Mouse (Mus musculus): ENCODE measurements around the gene Snap47.

Gene Snap47

DNA sequence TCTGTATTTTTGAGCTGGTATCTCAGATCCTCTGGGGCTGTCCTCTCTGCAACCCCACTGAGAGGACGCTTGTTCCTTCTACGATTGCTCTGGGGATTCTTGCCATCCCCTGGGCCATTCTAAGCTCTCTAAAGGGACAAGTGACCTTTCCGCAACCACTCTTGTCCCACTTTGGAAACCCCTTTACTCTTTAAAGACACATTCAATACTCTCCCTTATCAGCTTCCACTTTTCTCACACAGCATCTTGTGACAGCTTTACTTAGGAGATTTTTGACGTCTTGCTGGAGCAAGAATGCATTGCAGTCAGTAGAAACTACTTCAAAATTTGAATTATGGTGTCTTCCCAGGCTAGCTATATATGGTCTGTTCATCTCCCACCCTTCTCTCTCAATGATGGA is at the start of gene Snap47:
Gene Snap47 (minus strand): TSS at position 101 of the 400 bp plus-strand sequence.
- DNase-seq (ENCODE audit: low spot score in 2 of 2): no peak

DNA sequence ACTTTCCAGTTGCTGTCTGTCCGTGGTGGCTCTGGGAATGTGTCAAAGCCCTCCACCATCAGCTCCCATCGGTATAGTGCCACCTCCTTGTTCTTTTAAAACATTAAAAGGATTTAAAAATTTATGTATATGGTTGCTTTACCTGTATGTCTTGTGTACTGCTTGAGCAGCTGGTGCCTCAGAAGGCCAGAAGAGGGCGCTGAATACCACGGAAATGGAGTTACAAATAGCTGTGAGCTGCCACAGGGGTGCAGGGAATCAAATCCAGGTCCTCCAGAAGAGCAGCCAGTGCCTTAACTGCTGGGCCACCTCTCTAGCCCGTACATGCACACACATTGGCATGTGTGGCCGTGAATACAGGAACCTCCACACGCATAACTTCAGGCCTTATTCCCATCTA is 46.8 kb upstream of the Snap47 start:
- no peak for DNase-seq (ENCODE audit: low spot score in 2 of 2)

DNA sequence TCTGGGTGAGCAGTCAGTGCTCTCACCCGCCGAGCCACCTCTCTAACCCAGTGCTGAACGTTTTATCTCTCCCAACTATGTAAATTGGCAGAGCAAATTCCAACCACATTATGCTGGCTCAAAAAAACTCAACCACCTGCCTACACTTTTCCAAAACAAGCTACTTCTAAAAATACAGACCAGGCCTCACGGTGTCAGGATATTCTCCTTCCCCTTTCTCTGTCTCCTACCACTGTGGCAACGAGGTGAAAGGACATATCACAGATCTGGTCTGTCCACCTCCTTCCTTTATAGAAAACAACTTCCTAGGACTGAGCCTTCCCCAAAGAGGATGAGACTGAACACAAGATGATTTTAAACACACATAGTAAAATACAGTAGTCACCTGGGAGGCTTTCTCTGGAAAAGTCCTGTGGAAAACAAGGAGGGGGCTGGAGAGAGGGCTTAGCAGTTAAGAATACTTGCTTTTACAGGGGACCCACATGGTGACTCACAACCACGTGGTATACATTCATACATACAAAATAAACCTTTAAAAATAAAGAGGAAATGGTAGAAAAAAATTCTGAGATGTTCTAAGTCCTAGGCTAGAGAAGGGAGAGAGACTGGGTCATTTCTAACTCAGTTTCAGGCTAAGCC is 45.8 kb upstream of the Snap47 start:
- no peak for DNase-seq (ENCODE audit: low spot score in 2 of 2)

GRCm38 (mm10) chr11:59486222-59486621 is 35.2 kb upstream of the Snap47 start:
- DNase-seq (ENCODE audit: low spot score in 2 of 2): no peak

DNA sequence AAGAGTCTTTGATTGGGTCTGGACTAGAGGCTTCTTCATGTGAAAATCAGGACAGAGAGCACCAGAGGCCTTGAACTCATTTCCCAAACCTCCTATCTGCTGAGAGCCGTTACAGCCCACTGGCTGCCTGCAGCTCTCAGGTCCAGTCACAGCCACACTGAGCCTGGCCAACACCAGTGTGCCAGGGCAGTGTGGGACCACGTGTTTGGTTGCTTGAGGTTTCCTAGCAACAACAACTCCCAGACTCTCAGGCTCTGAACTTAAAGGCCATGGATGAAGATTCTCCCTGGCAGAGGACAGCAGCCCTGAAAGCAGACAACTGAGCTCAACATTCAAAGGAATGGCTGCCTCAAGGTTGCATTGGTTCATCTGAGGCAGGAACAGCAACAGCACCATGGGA is 34.7 kb upstream of the Snap47 start:
- no peak for DNase-seq (ENCODE audit: low spot score in 2 of 2)

DNA sequence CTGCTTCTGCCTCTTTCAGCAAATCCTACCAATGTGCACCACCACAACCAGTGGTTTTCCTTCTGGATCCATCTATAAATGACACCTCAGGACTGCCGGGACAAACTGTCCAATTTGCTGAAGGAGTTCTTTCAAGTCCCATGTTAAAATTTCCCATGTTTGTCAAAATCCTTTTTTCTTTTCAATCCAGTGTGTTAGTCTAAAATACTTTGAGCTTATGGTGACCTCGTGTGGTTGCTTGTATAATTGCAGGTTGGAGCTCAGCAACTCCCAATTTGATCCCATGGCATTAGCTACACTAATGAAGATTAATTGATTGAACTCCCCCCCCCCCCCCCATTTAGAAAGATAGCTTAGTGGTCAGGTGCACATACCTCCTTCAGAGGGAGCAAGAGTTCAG is 32.2 kb upstream of the Snap47 start:
- peak in 1 of 2 experiments; percentile 23 for DNase-seq (ENCODE audit: low spot score in 2 of 2)

- no peak for DNase-seq (ENCODE audit: low spot score in 2 of 2)
Observed at GRCm38 (mm10) chr11:59477240-59477639, 26.3 kb upstream of the Snap47 start.

- peak; percentile 83 to 89 for DNase-seq (ENCODE audit: low spot score in 2 of 2)
Observed at GRCm38 (mm10) chr11:59472326-59472677, 21.3 kb upstream of the Snap47 start, which contains the start of gene Zfp867. Zfp867 (minus strand) TSS chr11:59472474.

DNA sequence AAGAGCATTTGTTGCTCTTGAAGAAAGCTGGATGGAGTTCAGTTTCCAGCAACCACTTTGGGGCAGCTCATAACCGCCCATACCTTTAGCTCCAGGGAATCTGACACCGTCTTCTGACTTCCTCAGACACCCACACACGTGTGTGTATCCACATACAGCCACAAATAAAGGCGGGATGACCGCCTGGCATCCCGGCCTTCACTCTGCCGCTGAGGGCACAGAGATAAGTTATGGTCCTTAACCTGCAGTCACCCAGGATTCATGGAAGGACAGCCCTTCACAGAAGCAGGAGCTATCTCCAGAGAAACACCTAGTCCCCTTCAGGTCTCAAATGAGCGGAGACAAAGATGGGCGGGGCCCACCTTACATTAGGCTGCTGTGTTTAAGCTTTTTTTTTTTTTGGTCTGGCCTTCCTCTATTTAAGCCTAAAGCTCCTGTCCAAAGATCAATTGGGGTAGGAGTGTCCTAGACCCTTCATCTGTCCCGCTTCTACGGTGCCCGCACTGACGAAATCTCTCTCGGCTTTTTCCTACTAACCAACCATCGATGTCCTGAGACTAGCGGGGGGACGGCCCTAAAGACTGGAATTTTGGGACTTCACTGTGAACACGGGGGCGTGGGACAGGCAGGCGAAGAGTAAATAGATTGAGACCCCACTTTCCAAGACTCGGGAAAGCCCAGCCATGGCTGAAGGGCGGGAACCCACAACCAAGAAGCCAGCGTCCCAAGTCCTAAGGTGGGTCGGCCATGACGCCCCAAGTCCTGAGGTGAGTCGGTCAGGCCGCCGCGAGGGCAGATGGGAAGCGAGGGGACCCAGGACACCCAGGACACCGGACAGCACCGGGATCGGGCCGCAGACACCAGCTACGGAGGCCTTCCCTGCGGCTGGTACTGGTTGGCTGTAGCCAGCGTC is 20.7 kb upstream of the Snap47 start:
- no peak for DNase-seq (ENCODE audit: low spot score in 2 of 2)

GRCm38 (mm10) chr11:59460459-59460858 is 9.5 kb upstream of the Snap47 start:
- DNase-seq (ENCODE audit: low spot score in 2 of 2): no peak

DNA sequence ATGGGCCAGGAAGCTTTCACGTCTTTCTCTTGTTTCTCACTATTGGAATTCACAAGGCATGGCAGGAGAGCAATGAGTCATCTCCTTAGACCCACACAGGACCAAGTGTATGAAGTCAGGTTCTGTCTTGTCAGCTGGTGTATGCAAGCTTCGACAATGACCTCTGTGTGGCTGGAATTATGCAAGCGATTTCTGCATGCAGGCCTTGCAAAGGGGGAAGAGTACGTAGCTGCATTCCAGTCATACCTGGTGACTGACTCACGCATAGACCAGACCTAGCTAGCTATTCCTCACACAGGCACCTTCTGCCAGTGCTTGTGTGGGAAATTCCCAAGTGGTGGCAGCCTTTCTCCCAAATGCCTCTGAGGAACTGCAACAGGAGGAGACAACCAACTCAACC is 8.0 kb upstream of the Snap47 start:
- DNase-seq (ENCODE audit: low spot score in 2 of 2): no peak

DNA sequence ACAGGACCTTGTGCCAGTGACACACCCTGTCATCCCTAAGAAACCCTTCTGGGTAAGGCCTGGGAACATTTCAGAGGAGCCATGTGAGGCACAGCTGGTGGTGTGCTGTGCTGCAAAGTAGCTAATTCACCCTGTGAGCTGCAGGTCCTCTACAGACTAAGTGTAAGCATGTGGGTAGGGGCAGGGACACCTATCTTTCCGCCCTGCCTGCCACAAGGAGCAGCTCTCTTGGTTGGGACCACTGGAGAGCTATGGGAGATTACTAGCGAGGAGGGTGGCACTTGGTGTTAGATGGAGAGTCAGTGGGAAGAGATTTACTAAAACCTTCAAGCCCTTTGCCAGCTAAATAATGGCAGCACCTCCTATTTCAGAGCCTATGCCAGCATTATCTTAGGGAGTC is 5.9 kb upstream of the Snap47 start:
- DNase-seq (ENCODE audit: low spot score in 2 of 2): no peak

DNA sequence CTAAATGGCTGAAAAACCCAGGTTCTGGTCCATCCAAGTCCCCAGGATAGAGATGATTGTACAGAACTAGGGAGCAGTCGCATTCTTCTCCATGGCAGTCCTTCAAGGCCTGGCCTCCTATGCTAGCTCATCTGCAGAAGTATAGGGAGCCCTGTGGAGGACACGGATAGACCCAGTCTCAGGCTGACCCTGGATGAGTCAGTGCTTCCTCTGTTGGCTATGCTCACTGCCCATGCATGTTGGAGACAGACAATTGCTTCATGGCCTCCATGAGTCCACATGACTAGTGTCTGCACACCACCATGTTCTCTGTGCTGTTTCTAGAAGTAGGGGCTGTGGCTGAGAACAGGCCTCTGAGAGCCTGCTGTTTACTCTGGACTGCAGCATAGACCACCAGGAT is 5.4 kb upstream of the Snap47 start:
- DNase-seq (ENCODE audit: low spot score in 2 of 2): no peak

GRCm38 (mm10) chr11:59450230-59450771 is 685 bp downstream of the Snap47 start:
- DNase-seq (ENCODE audit: low spot score in 2 of 2): no peak

GRCm38 (mm10) chr11:59449741-59450229 is 1.2 kb downstream of the Snap47 start, which contains the start of gene Jmjd4:
Jmjd4 (plus strand) TSS chr11:59450045.
- peak; percentile 76 to 88 for DNase-seq (ENCODE audit: low spot score in 2 of 2)

DNA sequence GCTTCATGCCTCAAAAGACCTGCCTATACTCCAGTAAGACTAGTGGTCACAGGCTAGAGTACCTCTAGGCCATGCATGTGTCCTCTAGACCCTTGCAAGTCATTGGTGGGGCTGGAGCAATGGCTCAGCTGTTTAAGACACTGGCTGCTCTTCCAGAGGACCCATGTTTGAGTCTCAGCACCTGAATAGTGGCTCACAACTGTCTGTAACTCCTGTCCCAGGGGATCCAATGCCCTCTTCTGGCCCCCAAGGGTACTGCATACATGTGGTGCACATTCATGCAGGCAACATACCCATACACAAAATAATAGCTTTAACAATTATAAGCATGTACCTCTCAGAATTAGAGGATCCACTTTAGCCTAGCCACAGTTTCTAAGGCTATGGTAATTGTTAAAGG is 7.9 kb downstream of the Snap47 start:
- no peak for DNase-seq (ENCODE audit: low spot score in 2 of 2)

DNA sequence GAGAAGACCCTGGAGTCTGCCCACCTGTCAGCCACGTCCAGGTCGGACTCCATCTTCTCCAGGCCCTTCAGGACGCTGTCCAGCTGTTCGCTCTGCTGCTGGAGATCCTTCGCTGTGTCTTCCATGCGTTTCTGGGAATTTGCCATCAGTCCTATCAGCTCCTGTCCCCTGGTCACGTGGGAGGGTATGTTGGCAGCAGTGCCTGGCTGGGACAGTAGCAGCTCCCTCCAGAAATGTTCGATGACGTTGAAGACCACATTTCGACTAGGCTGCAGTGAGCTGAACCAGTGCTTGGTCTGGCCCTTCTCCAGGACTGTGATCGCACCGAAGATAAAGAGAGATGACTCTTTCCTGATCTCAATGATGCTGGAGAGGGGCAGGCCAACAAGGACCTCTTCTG is 13.0 kb downstream of the Snap47 start:
- no peak for DNase-seq (ENCODE audit: low spot score in 2 of 2)

DNA sequence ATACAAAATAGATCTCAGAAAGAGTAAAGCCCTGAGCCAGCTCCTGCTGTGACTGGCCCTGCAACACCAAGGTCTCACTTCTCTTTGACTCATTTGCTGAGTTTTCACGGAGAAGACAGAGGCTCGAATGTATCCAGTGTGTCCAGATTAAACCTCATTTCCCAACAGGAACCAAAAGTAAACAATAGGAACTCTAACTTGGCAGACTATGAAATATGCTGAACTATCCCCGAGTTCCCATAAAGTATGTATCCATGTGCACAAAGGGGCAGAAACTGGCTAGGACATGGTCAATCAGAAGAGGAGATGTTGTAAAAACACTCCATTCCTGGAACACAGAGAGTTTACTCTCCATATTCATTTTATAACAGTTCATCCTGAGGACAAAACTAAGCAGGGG is 18.7 kb downstream of the Snap47 start:
- no peak for DNase-seq (ENCODE audit: low spot score in 2 of 2)

GRCm38 (mm10) chr11:59429959-59430358 is 21.0 kb downstream of the Snap47 start:
- no peak for DNase-seq (ENCODE audit: low spot score in 2 of 2)

- DNase-seq (ENCODE audit: low spot score in 2 of 2): no peak
Observed at GRCm38 (mm10) chr11:59428057-59428660, 22.8 kb downstream of the Snap47 start.

DNA sequence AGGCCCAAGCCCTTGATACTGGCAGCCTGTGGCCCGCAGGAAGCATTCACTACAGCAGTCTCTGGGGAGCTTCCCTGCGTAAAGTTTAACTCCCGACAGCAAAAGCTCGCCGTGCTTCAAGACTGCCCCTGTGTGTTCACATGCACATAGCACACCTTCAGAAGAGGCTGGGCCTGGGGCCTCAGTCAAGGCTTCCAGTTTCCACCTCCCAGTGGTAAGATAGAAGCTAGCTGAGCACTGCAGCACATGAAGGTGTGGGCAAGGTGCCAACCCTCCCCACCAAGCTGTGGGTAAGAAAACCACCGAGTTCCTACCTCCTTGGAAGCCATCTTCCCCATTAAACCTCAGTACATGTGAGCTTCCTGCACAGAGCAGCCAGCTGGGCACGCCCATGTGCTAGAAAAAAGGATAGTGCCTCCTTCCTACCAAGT is 25.3 kb downstream of the Snap47 start:
- peak; percentile 55 to 62 for DNase-seq (ENCODE audit: low spot score in 2 of 2)

- DNase-seq (ENCODE audit: low spot score in 2 of 2): no peak
Observed at GRCm38 (mm10) chr11:59423010-59423588, 27.9 kb downstream of the Snap47 start.

Measured in natural killer cell, adult 2 months (primary cell).